Comparison of ENCODE assay signal across 14 mouse cellular contexts in the genomic region with DNA sequence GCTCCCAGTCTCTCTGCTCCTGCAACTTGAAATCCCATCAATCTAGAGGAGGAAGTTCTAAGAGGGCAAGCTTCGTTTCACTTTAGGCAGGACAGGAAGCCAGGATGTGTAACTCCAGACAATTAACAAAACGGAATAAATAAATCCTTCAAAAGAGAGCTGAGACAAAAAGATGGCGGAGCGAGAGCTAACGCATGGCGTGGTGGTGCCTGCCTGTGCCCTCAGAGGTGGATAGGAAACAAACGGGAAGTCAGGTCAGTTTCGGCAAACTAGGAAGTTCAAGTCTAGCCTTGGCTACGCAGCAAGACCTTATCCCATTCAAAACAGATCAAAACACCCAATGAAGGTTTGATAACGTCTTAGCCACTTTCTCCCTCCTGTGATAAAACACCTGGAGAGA.
"Had no signal": no experiment of that assay in that cellular context is flagged by ENCODE, and none has a peak within 500 bp of the region (broad histone marks: within the 10 kb centered on the region; RNA-seq: fewer than 3 reads in every experiment).

No protein-coding gene starts in this region.

- H3K27ac ChIP-seq: limb, embryonic 12.5 days; midbrain, embryonic 10.5 days; neural tube, embryonic 15.5 days had no signal

- H3K9ac ChIP-seq: limb, embryonic 12.5 days; lung, embryonic 14.5 days; neural tube, embryonic 15.5 days had no signal

- ATAC-seq: inflammation-experienced regulatory T-cells, adult 6 months; intestine, postnatal 0 days had no signal

- H3K4me2 ChIP-seq: limb, embryonic 12.5 days had no signal

- H3K9me3 ChIP-seq: limb, embryonic 12.5 days; midbrain, embryonic 10.5 days; neural tube, embryonic 15.5 days had no signal

- H3K27me3 ChIP-seq: limb, embryonic 12.5 days; neural tube, embryonic 15.5 days had no signal

- H3K36me3 ChIP-seq: limb, embryonic 12.5 days; midbrain, embryonic 10.5 days; neural tube, embryonic 15.5 days had no signal

- H3K4me3 ChIP-seq: limb, embryonic 12.5 days; midbrain, embryonic 10.5 days; myocyte; neural tube, embryonic 15.5 days had no signal

- DNase-seq: kidney, adult 9 months; kidney, postnatal 10 days; layer of hippocampus, adult 9-11 months; layer of hippocampus, postnatal 36 days; right cerebral cortex, postnatal 4 days; spleen, adult 18-20 months; thymus, adult 18-20 months had no signal
